In genomic region chrX:93889394-93890042, GRCm38 (mm10) we compare ENCODE assay signal across 8 mouse cellular contexts. TPM values are rescaled to one million over a fixed set of nuclear protein-coding genes. Genes with fewer than 3 reads are reported as not detected.
DNase-seq lines count a peak whose midpoint lies in the region; ATAC-seq lines count a peak whose summit lies in the region.

No protein-coding gene starts in this region.

- peak; percentile 58 for DNase-seq in R1 (ENCODE audit: low read depth, low spot score)
- peak; percentile 77 to 89 for DNase-seq in cerebellum, postnatal 36 days
- peak; percentile 80 to 88 for DNase-seq in frontal cortex, postnatal 36 days (ENCODE audit: low spot score in 2 of 2)
- DNase-seq in layer of hippocampus, postnatal 36 days: peak; percentile 74 to 83
- peak; percentile 70 for DNase-seq in lung, postnatal 25 days (ENCODE audit: low spot score)
- DNase-seq in retina, embryonic 14.5 days (ENCODE audit: low spot score): peak; percentile 88
- peak; percentile 38 to 49 for DNase-seq in thymus, postnatal 36 days

- H3K4me1 ChIP-seq in hindbrain, embryonic 15.5 days (replicated peaks): no peaks in the 10 kb centered on the region

- no peaks in the 10 kb centered on the region for H3K9me3 ChIP-seq in hindbrain, embryonic 15.5 days

- 36% methylated on average over 13 of the region's 13 CpGs for WGBS in hindbrain, embryonic 15.5 days

- H3K4me3 ChIP-seq in hindbrain, embryonic 15.5 days: peak overlapping the region; percentile 32

- H3K9ac ChIP-seq in hindbrain, embryonic 15.5 days: 0 out of 2 replicates have a peak overlapping the region, but pooled peaks have one; percentile 5

- ATAC-seq in hindbrain, embryonic 15.5 days (ENCODE audit: low FRiP score, low read depth): peak; percentile 89

- no peaks in the 10 kb centered on the region for H3K27me3 ChIP-seq in hindbrain, embryonic 15.5 days

- no peaks in the 10 kb centered on the region for H3K36me3 ChIP-seq in hindbrain, embryonic 15.5 days

- peak overlapping the region; percentile 71 for H3K27ac ChIP-seq in hindbrain, embryonic 15.5 days (replicated peaks)

- peak overlapping the region; percentile 49 for H3K4me2 ChIP-seq in hindbrain, embryonic 15.5 days

RNA-seq across cellular contexts. Expression of gene Pdk3, which starts 57.5 kb away (rescaled TPM):
- polyA plus RNA-seq in hindbrain, embryonic 15.5 days (2015; fragmentation: Nextera tagmentation; extraction: Ambion mirVana): 23.8 and 25.0 TPM in 2 replicates
- 10 to 100 TPM; 46.0 to 46.6 TPM for total RNA-seq in layer of hippocampus, postnatal 36 days (2021)

Comparison
In these comparisons a context has a peak if more than half of its experiments do, and no peak if none do; other contexts are left out.
1. Peak in every context shown above with its lines: DNase-seq, ATAC-seq, H3K4me3 ChIP-seq and H3K27ac ChIP-seq.